Mouse (Mus musculus): ENCODE measurements around the gene Atg16l2.

Atg16l2 gene

DNA sequence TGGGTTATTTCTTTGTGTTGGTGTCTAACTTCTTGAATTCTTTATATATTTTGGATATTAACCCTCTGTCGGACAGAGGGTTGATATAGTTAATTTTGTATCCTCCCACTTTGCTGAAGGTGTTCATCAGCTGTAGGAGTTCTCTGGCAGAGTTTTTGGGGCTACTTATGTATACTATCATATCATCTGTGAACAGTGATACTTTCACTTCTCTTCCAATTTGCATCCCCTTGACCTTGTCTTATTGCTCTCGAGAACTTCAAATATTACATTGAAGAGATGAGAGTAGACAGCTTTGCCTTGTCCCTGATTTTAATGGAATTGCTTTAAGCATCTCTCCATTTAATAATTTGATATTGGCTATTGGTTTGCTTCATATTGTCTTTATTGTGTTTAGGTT lies 78.5 kb downstream of the Atg16l2 start:
- no peak for DNase-seq (ENCODE audit: low read depth, low spot score)

DNA sequence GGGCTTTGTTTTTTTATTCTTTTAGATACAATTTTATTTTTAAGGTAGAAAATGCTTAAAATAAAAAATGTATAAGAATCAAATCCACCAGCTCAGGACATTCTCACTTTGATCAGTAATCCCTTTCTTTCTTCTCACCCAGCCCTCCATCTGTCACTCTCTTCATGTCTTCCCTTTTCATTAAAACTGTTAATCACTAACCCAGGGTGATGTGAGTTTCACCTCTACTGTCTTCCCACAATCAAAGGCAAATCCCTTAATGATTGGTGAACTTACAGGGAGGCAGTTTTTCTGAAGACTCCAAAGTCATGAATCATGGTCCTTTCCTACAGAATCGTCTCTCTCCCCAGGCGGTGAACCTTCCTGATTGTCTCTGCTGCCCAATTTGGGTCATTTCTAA lies 85.3 kb downstream of the Atg16l2 start:
- no peak for DNase-seq (ENCODE audit: low read depth, low spot score)

DNA sequence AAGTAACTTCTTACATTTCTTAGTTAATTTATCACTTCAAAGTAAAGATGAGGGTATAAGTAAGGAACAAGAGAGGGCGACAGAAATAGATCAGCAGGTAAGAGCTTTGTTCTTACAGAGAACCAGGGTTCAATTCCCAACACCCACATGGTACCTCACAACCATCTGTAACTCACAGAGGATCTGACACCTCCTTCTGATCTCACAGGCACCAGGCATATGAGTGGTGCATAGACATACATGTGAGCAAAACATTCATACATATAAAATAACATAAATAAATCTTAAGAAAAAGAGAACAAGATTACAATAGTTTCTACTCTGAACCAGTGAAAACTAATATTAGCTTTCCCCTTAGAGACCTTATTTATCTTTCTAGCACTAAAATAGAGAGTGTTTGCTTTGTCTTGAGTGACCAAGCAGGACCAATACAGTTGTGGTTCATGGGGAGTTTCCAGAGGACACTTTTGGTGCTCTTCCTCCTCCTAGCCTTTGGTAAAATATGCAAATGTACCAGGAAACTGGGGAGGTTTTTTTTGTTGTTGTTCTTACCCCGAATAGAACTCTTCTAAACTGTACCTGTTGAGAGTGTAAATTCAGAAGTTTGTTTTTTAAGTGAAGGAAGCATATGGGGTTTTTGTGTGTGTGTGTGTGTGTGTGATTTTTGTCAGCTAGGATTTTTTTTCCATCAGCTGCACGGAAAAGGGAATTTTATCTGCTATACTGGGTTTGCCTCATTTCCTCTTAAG lies 88.4 kb downstream of the Atg16l2 start:
- no peak for DNase-seq (ENCODE audit: low read depth, low spot score)

Data from brain, embryonic 18.5 days (tissue).